Mouse (Mus musculus) urinary bladder, postnatal 14 days (tissue): ENCODE data around the gene March8.

Experiments used
- DNase-seq: peaks from one replicate; pipeline ENCODE4 v3.0.0; 2021; ENCODE audit warnings: low spot score

March8 gene

GRCm38 (mm10) chr6:116374136-116374535 lies 36.3 kb downstream of the March8 start:
- DNase-seq: no peak

DNA sequence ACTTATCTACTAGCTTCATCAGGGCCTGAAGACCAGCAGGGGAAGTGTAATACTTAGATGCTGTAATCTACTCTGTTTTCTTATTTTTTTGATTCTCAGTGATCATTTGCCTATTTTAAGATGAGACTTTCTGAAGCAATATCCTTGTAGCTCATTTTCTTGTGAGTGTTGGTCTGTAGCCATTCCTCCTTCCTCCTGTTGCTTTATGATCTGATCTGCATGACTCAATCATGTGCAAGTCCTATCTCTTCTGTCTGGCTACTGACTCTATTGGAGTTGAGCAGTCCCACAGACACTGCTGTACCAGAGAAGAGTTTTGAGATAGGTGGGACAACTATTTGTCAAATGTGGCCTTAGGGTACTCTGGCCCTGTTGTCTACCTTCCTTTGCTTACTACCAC lies 36.8 kb downstream of the March8 start:
- DNase-seq: no peak

GRCm38 (mm10) chr6:116378892-116379291 lies 41.1 kb downstream of the March8 start:
- no peak for DNase-seq

DNA sequence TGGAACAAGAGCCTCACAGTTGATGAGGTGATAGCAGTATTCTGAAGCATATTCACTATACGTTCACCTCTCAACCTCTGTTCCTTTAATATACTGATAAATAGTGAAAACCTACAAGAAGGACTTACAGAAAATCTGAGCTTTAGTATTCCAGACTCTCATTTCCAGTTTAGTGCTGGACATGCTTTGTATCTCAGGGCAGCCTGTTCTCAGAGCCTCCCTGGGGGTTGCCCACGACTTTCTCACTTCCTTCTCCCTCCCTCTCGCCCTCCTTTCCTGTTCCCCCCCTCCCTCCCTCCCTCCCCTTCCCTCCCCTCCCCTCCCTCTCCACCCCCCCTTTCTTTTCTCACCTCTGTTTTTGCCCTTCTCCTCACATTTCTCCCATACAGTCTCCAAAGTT lies 42.3 kb downstream of the March8 start:
- no peak for DNase-seq

GRCm38 (mm10) chr6:116381605-116382004 lies 43.8 kb downstream of the March8 start:
- DNase-seq: no peak

DNA sequence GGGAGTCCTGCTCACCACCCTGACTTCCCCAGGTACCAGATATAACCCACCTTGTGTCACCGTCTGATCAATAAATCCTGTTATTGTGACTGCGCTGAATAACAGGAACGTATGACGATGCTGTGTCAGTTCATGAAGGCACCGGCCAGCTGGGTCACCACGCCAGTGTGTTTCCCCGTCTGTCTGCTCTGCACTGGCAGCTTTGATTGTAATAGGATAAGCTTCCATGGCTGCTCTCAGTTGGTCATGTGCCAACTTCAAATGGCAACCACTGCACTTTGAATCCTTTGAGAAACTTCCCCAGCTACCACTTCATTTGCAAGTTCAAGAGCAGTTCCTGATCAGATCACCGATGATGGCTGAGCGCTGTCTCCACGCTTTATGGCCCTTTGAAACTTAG lies 45.8 kb downstream of the March8 start:
- no peak for DNase-seq

- DNase-seq: no peak
These were observed 47.6 kb downstream of the March8 start for GRCm38 (mm10) chr6:116385194-116386044.

- DNase-seq: no peak
These were observed 48.2 kb downstream of the March8 start for GRCm38 (mm10) chr6:116386045-116386415.

- DNase-seq: no peak
These were observed 48.7 kb downstream of the March8 start for GRCm38 (mm10) chr6:116386506-116386905.

DNA sequence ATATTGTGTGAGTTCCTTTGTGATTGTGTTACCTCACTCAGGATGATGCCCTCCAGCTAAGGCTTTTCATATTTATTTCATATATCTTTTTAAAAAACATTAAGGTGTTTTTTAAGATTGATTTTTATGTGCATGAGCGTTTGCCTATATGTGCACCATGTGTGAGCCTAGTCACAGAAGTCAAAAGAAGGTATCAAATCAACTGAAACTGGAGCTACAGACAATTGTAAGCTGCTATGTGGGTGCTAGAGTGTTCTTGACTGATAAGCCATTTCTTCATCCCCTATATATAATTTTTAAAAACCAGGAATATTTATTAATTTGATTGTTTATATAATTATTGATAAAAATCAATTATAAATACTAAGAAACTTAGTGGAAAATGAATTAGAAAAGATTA lies 50.2 kb downstream of the March8 start:
- no peak for DNase-seq

GRCm38 (mm10) chr6:116389481-116389880 lies 51.7 kb downstream of the March8 start:
- no peak for DNase-seq

GRCm38 (mm10) chr6:116394916-116395648 lies 57.3 kb downstream of the March8 start:
- DNase-seq: no peak

GRCm38 (mm10) chr6:116397621-116398020 lies 59.8 kb downstream of the March8 start:
- no peak for DNase-seq

DNA sequence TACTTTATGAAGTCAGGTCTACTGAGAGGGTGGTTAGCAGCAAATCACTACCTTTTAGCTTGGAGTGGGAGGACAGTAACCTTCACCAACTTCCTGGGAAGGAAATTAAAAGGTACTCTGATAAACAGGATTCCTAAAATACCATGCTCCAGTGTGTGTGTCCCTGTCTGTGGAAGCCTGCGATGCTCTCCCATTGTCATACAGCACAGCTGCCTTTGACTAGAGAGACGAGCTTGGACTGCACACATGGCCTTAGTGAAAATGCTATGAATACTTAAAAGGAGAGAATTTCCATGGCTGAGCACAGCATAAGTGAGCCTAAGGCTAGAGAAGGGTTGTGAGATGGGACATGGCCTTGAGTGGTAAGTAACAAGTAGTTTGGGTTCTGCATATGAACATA lies 60.3 kb downstream of the March8 start:
- no peak for DNase-seq

- no peak for DNase-seq
These were observed 64.1 kb downstream of the March8 start for GRCm38 (mm10) chr6:116401746-116402423.

DNA sequence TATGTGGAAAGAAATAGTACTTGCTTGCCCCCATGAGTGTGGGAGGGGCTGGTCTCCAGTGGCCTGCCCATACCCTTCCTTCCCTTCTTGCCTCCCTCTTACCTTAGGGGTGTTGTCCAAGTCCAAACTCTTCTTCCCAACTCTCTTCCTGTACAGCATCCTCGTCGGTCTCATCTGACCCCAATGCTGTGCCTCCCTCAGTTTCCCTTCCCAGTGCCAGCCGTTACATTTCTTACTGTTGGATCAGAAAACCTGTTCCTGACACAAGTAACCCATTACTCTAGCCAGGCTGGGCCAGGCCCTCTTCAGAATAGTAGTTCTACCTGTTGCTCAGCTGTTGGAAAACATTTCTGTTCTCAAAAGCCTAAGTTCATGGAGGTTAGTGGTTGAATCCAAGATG lies 64.6 kb downstream of the March8 start:
- DNase-seq: no peak

DNA sequence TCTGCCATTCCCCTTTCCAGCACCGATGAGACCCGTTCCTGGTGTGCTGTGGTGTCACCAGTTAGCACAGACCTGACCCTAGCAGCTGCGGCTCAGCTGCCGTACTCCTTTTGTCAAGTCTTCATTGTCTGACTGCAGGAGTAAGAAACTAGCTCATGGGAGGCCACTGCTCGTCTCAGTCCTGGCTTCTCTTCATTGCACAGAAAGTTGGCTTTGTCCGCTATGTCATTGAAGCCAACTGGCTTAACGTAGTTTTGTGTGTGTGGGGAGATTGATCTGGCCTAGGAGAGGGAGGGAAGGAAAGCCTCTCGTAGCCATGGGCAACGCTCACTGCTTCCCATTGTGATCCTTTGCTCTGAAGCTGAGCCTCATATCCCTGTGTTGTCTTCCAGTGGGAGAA lies 67.4 kb downstream of the March8 start:
- no peak for DNase-seq

GRCm38 (mm10) chr6:116405715-116406114 lies 67.9 kb downstream of the March8 start:
- no peak for DNase-seq

DNA sequence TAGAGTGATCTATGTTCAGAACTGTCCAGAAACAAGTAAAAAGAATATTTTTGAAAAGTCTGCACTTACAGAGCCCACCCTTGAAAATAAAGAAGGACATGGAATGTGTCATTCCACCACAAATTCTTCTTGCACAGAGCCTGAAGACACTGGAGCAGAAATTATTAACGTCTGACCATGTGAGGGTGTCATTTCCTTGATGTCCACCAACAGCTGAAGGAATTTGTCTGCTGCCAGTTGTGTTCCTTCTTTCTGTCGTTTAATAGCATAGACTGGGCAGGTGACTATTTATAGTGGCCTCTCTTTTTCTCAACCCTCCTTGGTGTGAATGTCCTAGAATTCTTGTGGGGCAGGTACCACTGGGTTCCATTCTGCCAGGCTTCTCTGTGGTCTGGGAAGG lies 68.3 kb downstream of the March8 start:
- no peak for DNase-seq

- DNase-seq: no peak
These were observed 68.9 kb downstream of the March8 start for GRCm38 (mm10) chr6:116406680-116407079.

DNA sequence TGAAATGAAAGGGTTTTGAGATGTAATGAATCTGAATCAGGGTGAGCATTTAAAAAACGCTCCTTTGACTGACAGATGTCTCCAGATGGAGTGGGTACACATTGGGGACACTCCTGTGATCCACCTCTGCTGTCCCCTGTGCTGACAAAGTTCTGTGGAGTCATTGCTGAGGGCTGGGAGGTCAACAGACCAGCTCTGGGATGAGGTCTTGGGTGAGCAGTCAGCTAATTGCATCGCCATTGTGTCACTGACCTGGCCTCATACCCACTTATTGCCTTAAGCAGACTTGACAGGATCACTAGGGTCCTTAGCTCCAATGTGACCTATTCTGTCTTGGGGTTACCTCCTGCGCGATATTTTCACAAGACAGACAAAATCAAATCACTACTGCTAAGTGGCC lies 69.4 kb downstream of the March8 start:
- DNase-seq: no peak

GRCm38 (mm10) chr6:116407956-116408657 lies 70.3 kb downstream of the March8 start:
- peak; percentile 26 for DNase-seq
